Mouse (Mus musculus) brain, adult 10 weeks (tissue): ENCODE results near the gene Htra1. TPM values are rescaled to one million over a fixed set of nuclear protein-coding genes. Genes with fewer than 3 reads are reported as not detected.

Source experiments
- polyA plus RNA-seq: library from polyadenylated mRNA; stranded (reverse); fragments of 350-450 nt; fragmentation: Illumina TruSeq; extraction: RNeasy Lipid Tissue Mini Kit (QIAGEN cat#74804); gene quantifications from one replicate; pipeline ENCODE4 v1.2.3, GENCODE M21; 2015; ENCODE audit warnings: low read depth, low replicate concordance

Gene Htra1
- 177 TPM for polyA plus RNA-seq

GRCm38 (mm10) chr7:130935793-130936471 is at the start of gene Htra1:
TSS of gene Htra1 (plus strand) at chr7:130936111.

GRCm38 (mm10) chr7:131031755-131032154 is 95.8 kb downstream of the Htra1 start, which contains the start of gene Dmbt1:
TSS of gene Dmbt1 (plus strand) at chr7:131032053.

Other genes starting within 250 kb of the Htra1 start
- gene Btbd16, start 162.0 kb upstream of the Htra1 start, polyA plus RNA-seq: 0.91 TPM
- 81.4 TPM for gene Plekha1, start 70.4 kb upstream of the Htra1 start, polyA plus RNA-seq
- not detected for gene Dmbt1, start 95.9 kb downstream of the Htra1 start, polyA plus RNA-seq
- gene 4933402N03Rik, start 210.2 kb downstream of the Htra1 start, polyA plus RNA-seq: not detected
- gene 5430419D17Rik, start 238.3 kb downstream of the Htra1 start, polyA plus RNA-seq: not detected